Mouse (Mus musculus): Measurements from ENCODE around the gene Spag17.
A peak's percentile ranks its signal among the peaks of the same experiment; 100 is the strongest.

Spag17 gene

DNA sequence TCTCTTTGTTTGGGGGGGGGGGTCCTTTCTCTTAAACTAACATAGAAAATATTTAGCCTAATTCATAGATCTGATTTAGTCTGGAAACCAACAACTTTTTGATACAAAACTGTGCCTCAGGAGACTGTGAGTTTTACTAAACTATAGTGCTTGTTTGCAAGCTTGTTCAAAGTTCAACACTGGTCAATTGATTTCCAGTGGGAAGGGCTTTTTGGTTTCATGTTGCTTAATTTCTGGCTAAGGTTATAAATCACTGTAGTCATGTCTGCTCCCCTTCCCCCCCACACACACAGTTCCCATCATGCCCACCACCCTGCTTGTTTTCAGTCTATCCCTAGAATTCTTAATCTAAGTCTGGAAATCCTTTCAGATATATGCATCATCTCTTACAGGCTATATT, 279.8 kb downstream of the Spag17 start:
- DNase-seq (ENCODE audit: low spot score), result no peak

DNA sequence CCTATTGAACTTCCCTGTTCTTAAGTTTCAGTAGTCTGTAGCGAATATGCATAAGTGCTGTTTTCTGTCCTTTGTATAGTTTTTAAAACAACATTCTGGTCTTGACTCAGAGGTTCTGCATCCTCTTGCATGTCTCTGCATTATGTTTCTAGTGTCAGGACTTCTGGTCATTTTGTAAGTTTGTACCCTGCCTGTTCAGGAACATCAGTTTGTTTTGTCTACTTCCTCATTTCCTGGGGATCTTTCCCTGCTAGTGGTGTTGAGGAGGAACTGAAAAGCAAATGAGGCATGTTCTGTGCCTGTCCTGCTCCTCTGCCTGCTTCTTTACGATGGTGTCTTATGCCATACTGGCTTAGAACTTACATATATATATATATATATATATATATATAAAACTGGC, 290.8 kb downstream of the Spag17 start:
- no peak for DNase-seq (ENCODE audit: low spot score)

DNA sequence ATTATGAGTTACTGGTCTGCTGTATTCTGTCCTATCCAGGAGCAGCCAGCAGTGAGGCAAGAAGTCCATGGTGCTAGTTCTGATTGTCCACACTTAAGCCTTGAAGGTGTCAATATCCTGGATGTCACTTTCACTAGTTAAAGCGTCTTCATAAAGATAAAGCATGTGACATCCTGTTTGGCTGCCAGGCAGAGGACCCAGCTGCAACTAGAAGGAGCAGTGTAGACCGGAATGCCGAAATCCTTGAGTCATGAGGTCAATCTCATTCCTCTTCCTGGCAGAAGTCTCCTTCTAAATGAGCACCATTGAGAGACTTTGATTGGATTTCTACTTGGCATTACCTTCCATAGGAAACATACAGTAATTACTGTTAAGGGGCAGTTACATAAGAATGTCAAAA, 295.3 kb downstream of the Spag17 start:
- DNase-seq (ENCODE audit: low spot score), result no peak

GRCm38 (mm10) chr3:100189444-100189843, 304.2 kb downstream of the Spag17 start:
- peak; percentile 87 for DNase-seq (ENCODE audit: low spot score)

GRCm38 (mm10) chr3:100189861-100190260, 304.7 kb downstream of the Spag17 start:
- peak; percentile 5 for DNase-seq (ENCODE audit: low spot score)

Measured in retina, embryonic 14.5 days (tissue).